Mouse (Mus musculus) forebrain, embryonic 14.5 days (tissue): ENCODE measurements around the gene Dip2b. TPM values are rescaled to one million over a fixed set of nuclear protein-coding genes. Genes with fewer than 3 reads are reported as not detected.

ENCODE experiments used
- ATAC-seq: fragments of 200-750 bp; cut with Nextera tagmentation; 2 replicates; pipeline ENCODE4 v1.8.0; 2017; ENCODE audit warnings: mild to moderate bottlenecking, moderate library complexity
- DNase-seq: peaks from one replicate; pipeline ENCODE4 v3.0.0-alpha.2; 2015; ENCODE audit warnings: low spot score
- H3K27ac ChIP-seq: fragments of 300-500 bp; sonication (generic); 2 replicates; pipeline ENCODE4 v1.5.1; 2014; ENCODE audit warnings: low read depth, mild to moderate bottlenecking, control low read depth, low read length, moderate library complexity
- H3K27me3 ChIP-seq: fragments of 300-500 bp; sonication (generic); replicated peaks from 2 replicates; pipeline ENCODE4 v1.6.1; 2014; ENCODE audit warnings: low read length, control low read depth, mixed read lengths; ENCODE audit not compliant: control insufficient read depth, insufficient read depth
- H3K36me3 ChIP-seq: fragments of 300-500 bp; sonication (generic); 2 replicates; pipeline ENCODE4 v1.6.1; 2014; ENCODE audit warnings: low read length, control low read depth; ENCODE audit not compliant: control insufficient read depth, insufficient read depth
- H3K4me1 ChIP-seq: fragments of 300-500 bp; sonication (generic); 2 replicates; pipeline ENCODE4 v1.6.1; 2014; ENCODE audit warnings: antibody characterized with exemption, low read length, control low read depth; ENCODE audit not compliant: control insufficient read depth, insufficient read depth
- H3K4me2 ChIP-seq: fragments of 300-500 bp; sonication (generic); 2 replicates; pipeline ENCODE4 v1.6.1; 2014; ENCODE audit warnings: mild to moderate bottlenecking, control low read depth, low read length
- H3K4me3 ChIP-seq: fragments of 300-500 bp; sonication (generic); 2 replicates; pipeline ENCODE4 v1.5.1; 2014; ENCODE audit warnings: low read depth, low read length, control low read depth
- H3K9ac ChIP-seq: fragments of 300-500 bp; sonication (generic); 2 replicates; pipeline ENCODE4 v1.6.1; 2014; ENCODE audit warnings: mild to moderate bottlenecking, low read length, control low read depth, moderate library complexity
- H3K9me3 ChIP-seq: fragments of 300-500 bp; sonication (generic); replicated peaks from 2 replicates; pipeline ENCODE4 v1.6.1; 2016; ENCODE audit warnings: low read length, control low read depth, mixed read lengths; ENCODE audit not compliant: control insufficient read depth
- WGBS: fragments of 180-500 bp; shearing (Covaris S2); extraction: QIAGEN DNeasy Blood & Tissue Kit; methylation state at CpG from one replicate; pipeline ENCODE4 v1.1.7; 2014; 5-methylcytosine and 5-hydroxymethylcytosine counted together
- polyA plus RNA-seq: library from polyadenylated mRNA; unstranded; fragments of >200 nt; fragmentation: Nextera tagmentation; extraction: Ambion mirVana; gene quantifications from 2 replicates; pipeline ENCODE4 v1.2.1, GENCODE M21; 2014

The Dip2b gene
- polyA plus RNA-seq, 1 experiment from 2014 or later, result 16.3 TPM

- Histone ChIP-seq H3K36me3 (no peaks in the 10 kb centered on the region), H3K4me1 (no peaks in the 10 kb centered on the region), H3K27me3 (no peaks in the 10 kb centered on the region), H3K4me3 (no peak overlapping the region), H3K4me2 (no peak overlapping the region), H3K9me3 (no peaks in the 10 kb centered on the region), H3K27ac (no peak overlapping the region), H3K9ac (no peak overlapping the region)
- WGBS, result 80% methylated on average over 7 of the region's 7 CpGs
- no peak for DNase-seq
- ATAC-seq, result no peak
Observed at GRCm38 (mm10) chr15:100059626-100060311, 21.3 kb downstream of the Dip2b start.

DNA sequence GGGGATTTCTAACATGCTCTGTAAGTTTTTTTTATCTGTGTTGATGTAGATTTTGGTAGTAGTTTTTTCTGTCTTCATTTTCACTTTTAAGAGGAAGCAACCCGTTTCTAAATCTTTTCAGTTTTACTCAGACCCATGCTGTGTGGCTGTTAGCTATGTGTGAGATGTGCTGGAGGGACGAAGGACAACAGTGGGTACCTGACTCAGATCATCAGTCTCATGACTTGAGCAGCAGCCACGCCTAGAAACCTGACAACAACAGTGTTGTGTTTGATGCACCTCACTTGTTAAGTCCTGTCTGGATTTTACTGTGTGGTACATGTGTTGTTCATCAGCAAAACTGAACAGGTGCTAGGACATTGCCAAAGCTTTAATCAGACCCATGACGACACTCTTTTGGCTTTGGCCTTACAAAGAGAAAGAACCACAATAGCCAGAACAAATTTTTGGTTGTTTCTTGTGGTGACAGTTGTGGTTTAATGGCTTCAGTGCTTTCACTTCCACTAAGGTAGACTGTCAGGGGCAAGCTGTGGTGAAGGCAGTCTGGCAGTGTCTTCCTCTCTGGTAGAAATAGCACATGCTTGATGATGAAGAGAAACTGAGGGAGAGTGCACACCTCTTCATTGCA is 22.2 kb downstream of the Dip2b start:
- Histone ChIP-seq H3K27me3 (no peaks in the 10 kb centered on the region), H3K4me1 (no peaks in the 10 kb centered on the region), H3K4me3 (no peak overlapping the region), H3K9ac (no peak overlapping the region), H3K27ac (no peak overlapping the region), H3K9me3 (no peaks in the 10 kb centered on the region), H3K36me3 (no peaks in the 10 kb centered on the region), H3K4me2 (no peak overlapping the region)
- DNase-seq (no peak), ATAC-seq (no peak)
- 78% methylated on average over 4 of the region's 4 CpGs for WGBS

DNA sequence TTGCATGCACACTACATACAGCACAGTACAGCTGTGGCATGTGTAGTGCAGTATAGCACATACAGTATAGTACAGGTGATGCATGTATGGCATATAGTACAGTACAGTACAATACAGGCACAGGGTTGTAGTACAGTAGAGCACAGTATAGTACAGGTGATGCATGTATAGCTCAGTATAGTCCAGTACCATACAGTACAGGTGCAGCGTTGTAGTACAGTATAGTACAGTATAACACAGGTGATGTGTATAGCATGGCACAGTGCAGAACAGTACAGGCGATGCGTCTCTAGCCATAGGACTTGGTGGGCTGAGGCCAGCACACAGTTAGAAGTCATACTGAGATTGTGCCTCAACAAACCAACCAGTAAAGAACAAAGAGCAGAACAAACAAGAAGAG is 22.9 kb downstream of the Dip2b start:
- Histone ChIP-seq H3K4me2 (no peak overlapping the region), H3K9ac (no peak overlapping the region), H3K9me3 (no peaks in the 10 kb centered on the region), H3K36me3 (no peaks in the 10 kb centered on the region), H3K27me3 (no peaks in the 10 kb centered on the region), H3K4me3 (no peak overlapping the region), H3K27ac (no peak overlapping the region), H3K4me1 (peaks cover 3% of the 10 kb centered on the region)
- 92% methylated on average over 3 of the region's 3 CpGs for WGBS
- ATAC-seq (no peak), DNase-seq (no peak)

DNA sequence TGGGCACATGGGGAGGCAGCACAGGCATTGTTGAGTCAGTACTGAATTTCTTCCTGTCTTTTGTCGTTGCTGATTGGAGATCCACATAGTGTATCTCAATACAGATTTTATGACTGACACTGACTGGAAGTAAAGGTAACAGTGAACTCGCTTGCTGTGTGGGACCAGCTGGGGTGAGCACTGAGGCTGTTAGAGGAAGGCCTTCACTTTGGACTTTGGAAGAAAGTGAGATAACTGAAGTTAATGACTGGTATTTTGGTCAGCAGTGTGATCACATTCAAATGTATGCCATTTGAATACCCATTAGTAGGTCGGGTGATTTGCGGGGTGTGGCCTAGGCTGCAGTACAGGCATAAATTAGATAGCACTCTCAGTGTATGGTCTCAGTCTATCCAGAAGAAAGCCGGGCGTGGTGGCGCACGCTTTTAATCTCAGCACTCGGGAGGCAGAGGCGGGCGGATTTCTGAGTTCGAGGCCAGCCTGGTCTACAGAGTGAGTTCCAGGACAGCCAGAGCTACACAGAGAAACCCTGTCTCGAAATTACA is 24.8 kb downstream of the Dip2b start:
- no peaks in the 10 kb centered on the region for H3K9me3 ChIP-seq
- WGBS, result 92% methylated on average over 11 of the region's 13 CpGs
- ATAC-seq (no peak), DNase-seq (no peak)
- no peak overlapping the region for H3K27ac ChIP-seq
- H3K4me2 ChIP-seq, result no peak overlapping the region
- H3K4me3 ChIP-seq, result no peak overlapping the region
- no peaks in the 10 kb centered on the region for H3K27me3 ChIP-seq
- H3K9ac ChIP-seq, result no peak overlapping the region
- peaks cover 10% of the 10 kb centered on the region for H3K4me1 ChIP-seq
- no peaks in the 10 kb centered on the region for H3K36me3 ChIP-seq

DNA sequence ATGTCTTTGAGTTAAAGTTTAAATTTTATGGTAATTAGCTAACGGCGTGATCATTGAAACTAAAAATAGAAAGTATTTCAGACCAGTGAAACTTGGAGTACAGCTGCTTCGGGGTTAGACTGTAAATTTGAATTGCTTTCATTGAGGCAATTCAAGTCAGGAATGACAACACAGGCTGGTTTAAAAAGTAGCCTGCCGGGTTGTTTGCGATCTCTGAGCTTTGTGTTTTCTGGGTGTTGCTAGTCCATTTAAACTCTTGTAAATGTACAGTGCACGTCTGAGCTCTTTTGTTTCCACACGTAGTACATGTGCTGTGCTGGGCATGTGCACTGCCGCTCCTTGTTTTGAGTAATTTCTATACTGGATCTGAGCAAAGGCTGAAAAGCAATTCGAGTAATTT is 28.2 kb downstream of the Dip2b start:
- DNase-seq (peak; percentile 62), ATAC-seq (peak; percentile 77)
- H3K9me3 ChIP-seq, result no peaks in the 10 kb centered on the region
- no peaks in the 10 kb centered on the region for H3K27me3 ChIP-seq
- no peaks in the 10 kb centered on the region for H3K36me3 ChIP-seq
- H3K4me3 ChIP-seq, result no peak overlapping the region
- H3K4me2 ChIP-seq, result no peak overlapping the region
- H3K4me1 ChIP-seq, result peaks cover 10% of the 10 kb centered on the region
- 0 out of 2 replicates have a peak overlapping the region, but pooled peaks have one; percentile 21 for H3K27ac ChIP-seq
- no peak overlapping the region for H3K9ac ChIP-seq
- WGBS, result 26% methylated on average over 9 of the region's 9 CpGs

- DNase-seq (no peak), ATAC-seq (no peak)
- H3K4me3 ChIP-seq, result no peak overlapping the region
- no peak overlapping the region for H3K27ac ChIP-seq
- H3K27me3 ChIP-seq, result no peaks in the 10 kb centered on the region
- no peak overlapping the region for H3K4me2 ChIP-seq
- H3K9me3 ChIP-seq, result no peaks in the 10 kb centered on the region
- no peak overlapping the region for H3K9ac ChIP-seq
- peaks cover 10% of the 10 kb centered on the region for H3K4me1 ChIP-seq
- 80% methylated on average over 4 of the region's 4 CpGs for WGBS
- H3K36me3 ChIP-seq, result no peaks in the 10 kb centered on the region
Observed at GRCm38 (mm10) chr15:100069101-100069500, 30.6 kb downstream of the Dip2b start.

DNA sequence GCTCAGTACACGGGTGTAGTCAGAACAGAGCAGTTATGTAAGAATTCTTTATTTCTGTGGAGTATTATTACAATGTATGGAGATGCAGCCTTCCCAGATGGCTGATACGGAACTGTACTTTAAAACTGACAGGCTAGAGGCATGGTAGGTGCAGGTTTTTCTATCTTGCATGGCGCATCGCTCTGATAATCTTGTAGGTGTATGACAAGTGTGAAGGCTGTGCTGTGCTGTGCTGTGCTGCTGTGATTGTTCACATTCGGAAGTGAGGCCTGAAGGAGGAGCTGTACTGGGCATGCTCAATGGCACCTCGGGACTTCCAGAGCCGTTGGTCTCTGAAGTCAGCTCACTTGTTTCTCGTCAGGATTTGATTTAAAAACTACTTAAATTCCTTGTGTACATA is 31.6 kb downstream of the Dip2b start:
- no peaks in the 10 kb centered on the region for H3K9me3 ChIP-seq
- no peak for ATAC-seq
- WGBS, result 87% methylated on average over 8 of the region's 8 CpGs

DNA sequence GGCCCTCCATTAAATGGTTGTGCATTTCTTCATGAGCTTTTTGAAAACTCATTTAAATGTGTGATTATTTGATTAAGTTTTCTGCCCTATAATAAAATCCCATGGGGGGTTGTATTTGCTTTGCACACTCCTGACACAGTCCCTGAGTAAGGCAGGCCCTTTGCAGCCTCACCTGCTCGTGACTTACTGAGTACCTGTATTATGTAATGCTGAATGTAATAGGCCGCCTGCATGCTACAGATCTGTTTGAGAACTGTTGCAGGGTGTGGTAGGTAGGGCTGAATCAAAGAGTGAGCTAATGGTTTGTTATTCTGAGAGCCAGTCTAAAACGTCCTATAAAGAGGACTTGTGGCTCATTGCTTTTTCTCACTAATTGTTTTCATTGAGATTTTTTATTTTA is 33.4 kb downstream of the Dip2b start:
- H3K4me1 ChIP-seq, result peaks cover 3% of the 10 kb centered on the region
- 78% methylated on average over 3 of the region's 3 CpGs for WGBS
- ATAC-seq, result no peak

More for the DNA sequence above, 31.6 kb downstream of the Dip2b start:
- Histone ChIP-seq H3K27ac (no peak overlapping the region), H3K9ac (no peak overlapping the region), H3K4me3 (no peak overlapping the region), H3K27me3 (no peaks in the 10 kb centered on the region), H3K4me2 (no peak overlapping the region), H3K4me1 (peaks cover 10% of the 10 kb centered on the region), H3K36me3 (no peaks in the 10 kb centered on the region)
- DNase-seq, result no peak

More for the DNA sequence above, 33.4 kb downstream of the Dip2b start:
- no peak for DNase-seq
- Histone ChIP-seq H3K4me3 (no peak overlapping the region), H3K27ac (no peak overlapping the region), H3K36me3 (no peaks in the 10 kb centered on the region), H3K9me3 (no peaks in the 10 kb centered on the region), H3K4me2 (no peak overlapping the region), H3K9ac (no peak overlapping the region), H3K27me3 (no peaks in the 10 kb centered on the region)
